Mouse (Mus musculus): ENCODE measurements around the gene Gm20388.

DNA sequence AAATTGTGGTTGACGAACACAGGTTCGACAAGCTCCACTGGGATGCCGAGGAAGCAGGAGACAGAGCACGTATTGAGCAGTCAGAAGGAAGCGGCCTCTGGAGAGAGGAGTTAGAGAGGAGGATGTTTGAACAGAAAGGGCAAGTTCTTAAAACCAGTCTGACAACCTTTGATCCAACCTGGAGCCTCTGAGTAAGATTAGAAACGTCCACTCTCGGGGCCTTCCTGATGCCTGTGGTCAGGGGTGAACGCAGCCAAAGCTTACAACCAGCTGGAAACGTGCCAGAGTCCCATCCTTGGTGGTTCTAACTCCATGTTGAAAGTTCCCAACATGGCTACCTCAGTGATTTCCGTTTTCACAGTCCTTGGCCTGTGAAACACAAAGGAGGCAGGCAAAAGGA, 4202.5 kb downstream of the Gm20388 start:
- TF ChIP-seq CTCF (IDR thresholded peaks at IDR 0.05; ENCODE audit: borderline replicate concordance, insufficient read depth, low read depth, low read length) (no peak), POLR2A (IDR thresholded peaks at IDR 0.05; ENCODE audit: borderline replicate concordance, insufficient read depth, low read length) (no peak)
